Mouse (Mus musculus) small intestine, adult 2 months (tissue): ENCODE results near the gene Lypd6. TPM values are rescaled to one million over a fixed set of nuclear protein-coding genes. Genes with fewer than 3 reads are reported as not detected.

Source experiments
- H3K27ac ChIP-seq: fragments of 200-500 bp; 2 replicates; pipeline ENCODE4 v1.5.1; 2012; ENCODE audit warnings: low read depth, low read length, control low read depth, inconsistent platforms; ENCODE audit not compliant: insufficient read depth
- H3K27me3 ChIP-seq: fragments of 200-500 bp; 2 replicates; pipeline ENCODE4 v1.6.1; 2012; ENCODE audit warnings: mild to moderate bottlenecking, moderate library complexity, low read length, inconsistent platforms; ENCODE audit not compliant: control insufficient read depth, insufficient read depth
- H3K36me3 ChIP-seq: fragments of 200-500 bp; 2 replicates; pipeline ENCODE4 v1.6.1; 2012; ENCODE audit warnings: mild to moderate bottlenecking, low read length, control low read depth, inconsistent platforms; ENCODE audit not compliant: control insufficient read depth, insufficient read depth
- H3K4me1 ChIP-seq: fragments of 200-500 bp; 2 replicates; pipeline ENCODE4 v1.6.1; 2012; ENCODE audit warnings: low read length, inconsistent platforms, mixed read lengths; ENCODE audit not compliant: control insufficient read depth, insufficient read depth, insufficient read length
- H3K4me3 ChIP-seq: fragments of 200-500 bp; 2 replicates; pipeline ENCODE4 v1.5.1; 2012; ENCODE audit warnings: low read depth, mild to moderate bottlenecking, control low read depth, inconsistent platforms, low read length, moderate library complexity
- CTCF ChIP-seq: fragments of 200-500 bp; IDR thresholded peaks from 2 replicates; pipeline ENCODE4 v1.5.1; 2012; ENCODE audit warnings: low read depth, mild to moderate bottlenecking, control low read depth, inconsistent platforms, low read length, moderate library complexity, mixed read lengths; ENCODE audit not compliant: insufficient replicate concordance, insufficient read length; ENCODE audit errors: extremely low read depth
- POLR2A ChIP-seq: fragments of 200-500 bp; IDR thresholded peaks from 2 replicates; pipeline ENCODE4 v1.6.1; 2012; ENCODE audit warnings: low read depth, mild to moderate bottlenecking, control low read depth, inconsistent platforms, low read length, moderate library complexity
- whole genome bisulfite sequencing: fragments of 180-500 bp; shearing (Covaris S2); methylation state at CpG from one replicate; pipeline ENCODE4 v1.1.7; 2018; 5-methylcytosine and 5-hydroxymethylcytosine counted together
- polyA plus RNA-seq: library from polyadenylated mRNA; depleted of rRNA; stranded (reverse); fragments of >200 nt; gene quantifications from 2 replicates; pipeline ENCODE4 v1.2.3, GENCODE M21; 2012; rRNA removed

The Lypd6 gene
- polyA plus RNA-seq, 1 experiment = 1.4 TPM

- Histone ChIP-seq H3K36me3 (no peaks in the 10 kb centered on the region), H3K27ac (no peak overlapping the region)
- WGBS = 14% methylated on average over 12 of the region's 12 CpGs
Measured at GRCm38 (mm10) chr2:50186711-50187405, 120.6 kb downstream of the Lypd6 start.

GRCm38 (mm10) chr2:50188856-50189255 is 122.6 kb downstream of the Lypd6 start:
- TF ChIP-seq POLR2A (no peak), CTCF (no peak)
- Histone ChIP-seq H3K27me3 (no peaks in the 10 kb centered on the region), H3K27ac (no peak overlapping the region), H3K4me3 (no peak overlapping the region), H3K36me3 (no peaks in the 10 kb centered on the region), H3K4me1 (peaks cover 10% of the 10 kb centered on the region)
- 58% methylated on average over 3 of the region's 3 CpGs for WGBS

More at GRCm38 (mm10) chr2:50186711-50187405, 120.6 kb downstream of the Lypd6 start:
- H3K27me3 ChIP-seq = no peaks in the 10 kb centered on the region
- peaks cover 10% of the 10 kb centered on the region for H3K4me1 ChIP-seq
- H3K4me3 ChIP-seq = no peak overlapping the region
- TF ChIP-seq CTCF (no peak), POLR2A (no peak)

- Histone ChIP-seq H3K27ac (no peak overlapping the region), H3K4me3 (no peak overlapping the region), H3K36me3 (no peaks in the 10 kb centered on the region), H3K27me3 (no peaks in the 10 kb centered on the region), H3K4me1 (no peaks in the 10 kb centered on the region)
- TF ChIP-seq POLR2A = no peak
- 23% methylated on average over 1 of the region's 1 CpGs for WGBS
Measured at GRCm38 (mm10) chr2:50196681-50197080, 130.5 kb downstream of the Lypd6 start.

- Histone ChIP-seq H3K36me3 (no peaks in the 10 kb centered on the region), H3K27ac (no peak overlapping the region), H3K4me3 (no peak overlapping the region), H3K27me3 (no peaks in the 10 kb centered on the region), H3K4me1 (no peaks in the 10 kb centered on the region)
- 86% methylated on average over 4 of the region's 4 CpGs for whole genome bisulfite sequencing
- TF ChIP-seq CTCF = no peak
- no peak for TF ChIP-seq POLR2A
Measured at GRCm38 (mm10) chr2:50197801-50198200, 131.6 kb downstream of the Lypd6 start.

GRCm38 (mm10) chr2:50200541-50200940 is 134.3 kb downstream of the Lypd6 start:
- 31% methylated on average over 2 of the region's 2 CpGs for WGBS
- Histone ChIP-seq H3K27ac (no peak overlapping the region), H3K36me3 (no peaks in the 10 kb centered on the region), H3K4me3 (no peak overlapping the region), H3K4me1 (no peaks in the 10 kb centered on the region), H3K27me3 (no peaks in the 10 kb centered on the region)
- TF ChIP-seq POLR2A (no peak), CTCF (no peak)

- no peak for TF ChIP-seq CTCF
- no peak for TF ChIP-seq POLR2A
- 84% methylated on average over 7 of the region's 7 CpGs for WGBS
Measured at GRCm38 (mm10) chr2:50220574-50220973, 154.3 kb downstream of the Lypd6 start.

GRCm38 (mm10) chr2:50225019-50225418 is 158.8 kb downstream of the Lypd6 start:
- no peaks in the 10 kb centered on the region for H3K36me3 ChIP-seq
- no peaks in the 10 kb centered on the region for H3K4me1 ChIP-seq
- H3K4me3 ChIP-seq = no peak overlapping the region
- TF ChIP-seq POLR2A = no peak
- no peak for TF ChIP-seq CTCF
- no peak overlapping the region for H3K27ac ChIP-seq
- no peaks in the 10 kb centered on the region for H3K27me3 ChIP-seq
- WGBS = 64% methylated on average over 4 of the region's 4 CpGs

More at GRCm38 (mm10) chr2:50220574-50220973, 154.3 kb downstream of the Lypd6 start:
- Histone ChIP-seq H3K4me1 (no peaks in the 10 kb centered on the region), H3K36me3 (no peaks in the 10 kb centered on the region), H3K4me3 (no peak overlapping the region), H3K27ac (no peak overlapping the region), H3K27me3 (no peaks in the 10 kb centered on the region)

- no peak overlapping the region for H3K4me3 ChIP-seq
- no peak for TF ChIP-seq CTCF
- 78% methylated on average over 8 of the region's 8 CpGs for WGBS
Measured at GRCm38 (mm10) chr2:50233491-50233890, 167.3 kb downstream of the Lypd6 start.

More at GRCm38 (mm10) chr2:50233491-50233890, 167.3 kb downstream of the Lypd6 start:
- Histone ChIP-seq H3K36me3 (no peaks in the 10 kb centered on the region), H3K4me1 (no peaks in the 10 kb centered on the region), H3K27ac (no peak overlapping the region), H3K27me3 (no peaks in the 10 kb centered on the region)

Other genes starting within 250 kb of the Lypd6 start
- 28.2 and 38.6 TPM in 2 replicates for gene Mmadhc, start 230.4 kb downstream of the Lypd6 start, polyA plus RNA-seq